Mouse (Mus musculus) retina, postnatal 1 day (tissue): ENCODE measurements at regions not wholly inside any gene's neighbourhood (a gene's known extent, or its start where the extent isn't known, plus 50 kb on each side); places are given as distances from the start of the nearest gene placed in this dataset.

ENCODE experiments used
- DNase-seq: peaks from one replicate; pipeline ENCODE4 v3.0.0-alpha.2; 2012

GRCm38 (mm10) chr8:49631286-49631685 is 787.5 kb upstream of the Tenm3 start:
- DNase-seq, result no peak

DNA sequence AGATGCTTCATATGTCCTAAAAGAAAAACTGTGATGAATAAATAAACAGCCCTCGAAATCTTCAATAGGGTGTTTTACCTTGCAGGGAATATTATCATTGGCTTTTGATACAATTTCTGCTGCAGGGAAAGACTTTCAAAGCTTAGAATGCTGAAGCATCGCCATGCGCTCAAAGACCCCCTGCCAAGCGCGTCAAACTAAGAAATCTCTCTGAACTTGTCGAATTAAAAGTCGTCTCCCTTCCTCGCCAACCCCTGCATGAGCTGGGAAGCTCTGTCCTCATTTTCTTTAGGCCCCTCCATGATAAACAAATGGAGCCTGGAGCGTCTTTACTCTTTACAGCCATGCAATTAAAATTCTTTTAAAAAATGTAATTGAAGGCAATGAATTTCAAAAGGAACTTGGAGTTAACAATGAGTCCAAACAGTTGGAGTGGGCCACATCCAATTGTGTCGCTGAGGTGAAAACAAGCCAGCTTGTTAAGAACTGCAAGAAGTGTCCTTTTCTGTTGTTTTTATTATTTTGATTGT is 784.3 kb upstream of the Tenm3 start:
- DNase-seq, result peak; percentile 57

DNA sequence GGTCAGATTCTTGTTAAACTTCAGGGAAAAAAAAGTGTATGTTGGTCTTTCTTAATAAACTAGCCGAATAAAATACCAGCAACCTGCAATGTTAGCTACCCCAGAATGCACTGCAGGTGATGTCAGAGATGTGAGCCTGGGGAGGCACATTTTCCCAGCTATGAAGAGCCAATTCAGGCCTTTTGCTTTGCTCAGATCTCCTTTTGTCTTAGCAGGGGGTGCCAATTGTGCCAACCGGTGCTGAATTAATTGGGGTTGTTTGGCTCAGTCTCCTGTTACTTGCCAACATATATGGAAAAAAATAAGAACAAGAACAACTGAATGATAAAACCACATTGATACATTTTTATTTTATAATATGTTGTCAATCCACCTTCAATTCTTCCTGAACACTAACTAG is 751.8 kb upstream of the Tenm3 start:
- DNase-seq, result peak; percentile 32

DNA sequence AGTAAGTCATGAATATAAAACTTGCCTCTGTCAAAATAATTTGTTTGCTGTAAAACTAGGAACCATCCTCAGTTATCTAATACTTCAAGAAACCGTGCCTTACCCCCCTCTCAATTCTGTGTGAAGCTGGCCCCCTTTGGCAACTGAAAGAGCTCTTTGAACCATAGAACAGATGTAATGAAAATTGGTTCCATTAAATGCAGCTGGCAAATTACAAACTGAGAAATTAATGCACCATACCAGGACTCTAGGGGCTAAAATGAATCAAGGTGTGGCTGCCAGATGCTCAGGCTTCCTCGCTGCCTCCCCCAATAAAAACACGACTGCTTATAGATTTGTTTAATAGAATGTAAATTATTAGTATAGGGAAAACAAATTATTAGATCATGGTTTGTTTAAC is 723.7 kb upstream of the Tenm3 start:
- no peak for DNase-seq

DNA sequence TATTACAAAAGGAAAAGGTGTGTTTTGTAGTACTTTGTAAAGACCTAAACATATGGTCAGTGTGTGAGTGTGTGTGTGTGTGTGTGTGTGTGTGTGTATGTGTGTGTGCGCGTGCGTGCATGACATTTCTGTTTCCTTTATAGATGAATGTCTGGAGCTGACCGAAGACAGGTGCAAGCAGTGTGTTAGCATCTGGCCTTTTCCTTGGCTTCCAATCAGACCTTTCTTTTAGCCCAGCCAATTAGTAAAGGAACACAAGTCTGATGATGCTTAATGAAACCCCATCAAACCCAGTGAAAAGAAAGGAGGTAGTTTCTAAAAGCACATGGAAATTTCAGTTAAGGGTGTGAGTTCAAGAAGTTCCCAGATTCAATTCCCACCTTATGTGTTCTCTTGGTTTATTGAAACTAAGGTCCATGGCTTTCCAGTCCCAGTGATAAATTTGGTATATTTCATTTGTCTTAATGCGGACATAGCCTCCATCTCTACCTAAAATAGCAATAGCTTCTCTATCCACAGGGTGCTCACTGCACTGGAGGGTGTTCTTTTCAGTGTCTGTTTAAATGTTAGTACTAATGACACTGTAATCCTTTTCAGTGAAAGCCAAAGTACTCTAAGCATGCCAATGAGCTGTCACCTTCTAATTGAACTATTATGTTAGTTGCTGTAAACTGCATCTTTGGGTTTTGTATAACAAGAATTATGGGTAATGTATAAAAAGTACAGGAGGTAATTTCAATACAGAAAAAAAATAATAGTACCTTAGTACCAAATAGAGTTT is 719.9 kb upstream of the Tenm3 start:
- no peak for DNase-seq

- no peak for DNase-seq
Measured at GRCm38 (mm10) chr8:49562976-49563375, 719.2 kb upstream of the Tenm3 start.

GRCm38 (mm10) chr8:49555724-49556457 is 712.1 kb upstream of the Tenm3 start:
- DNase-seq, result no peak

DNA sequence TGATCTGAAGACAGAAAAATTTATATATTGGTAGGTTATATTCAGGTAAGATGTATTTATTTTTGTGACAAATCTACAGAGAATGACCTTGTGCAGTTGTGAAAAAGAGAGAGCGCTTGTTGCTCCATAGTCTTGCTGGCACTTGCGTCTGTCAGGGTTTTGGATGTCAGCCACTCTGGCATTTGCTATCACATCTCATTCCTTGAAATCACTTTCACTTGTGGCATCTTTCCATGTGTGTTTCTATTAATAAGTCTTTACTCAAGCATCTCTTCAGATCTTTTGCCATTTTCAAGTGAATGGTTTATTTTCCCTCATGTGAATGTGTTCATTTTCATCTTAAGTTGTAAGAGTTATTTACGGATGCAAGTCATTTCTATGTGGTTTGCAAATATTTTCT is 709.4 kb upstream of the Tenm3 start:
- no peak for DNase-seq

- no peak for DNase-seq
Measured at GRCm38 (mm10) chr8:49543321-49543720, 699.6 kb upstream of the Tenm3 start.

DNA sequence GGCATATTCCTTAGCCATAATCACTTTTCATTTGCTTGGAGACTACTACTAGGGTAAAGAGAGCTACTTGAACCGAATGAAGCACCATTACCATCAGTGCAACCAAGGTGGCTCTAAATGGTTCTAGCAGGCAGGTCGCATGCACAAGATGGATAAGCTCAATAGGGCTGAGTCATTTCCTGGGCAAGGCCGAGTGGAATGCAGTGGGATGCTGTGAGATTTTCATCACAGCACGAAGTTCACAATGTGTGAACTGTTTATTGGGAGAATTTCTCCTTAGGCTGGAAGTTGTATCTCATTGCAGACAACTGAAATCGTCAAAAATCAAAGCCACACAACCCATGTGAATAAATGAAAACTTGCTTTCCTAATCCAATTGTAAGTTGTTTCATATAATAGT is 697.6 kb upstream of the Tenm3 start:
- no peak for DNase-seq

DNA sequence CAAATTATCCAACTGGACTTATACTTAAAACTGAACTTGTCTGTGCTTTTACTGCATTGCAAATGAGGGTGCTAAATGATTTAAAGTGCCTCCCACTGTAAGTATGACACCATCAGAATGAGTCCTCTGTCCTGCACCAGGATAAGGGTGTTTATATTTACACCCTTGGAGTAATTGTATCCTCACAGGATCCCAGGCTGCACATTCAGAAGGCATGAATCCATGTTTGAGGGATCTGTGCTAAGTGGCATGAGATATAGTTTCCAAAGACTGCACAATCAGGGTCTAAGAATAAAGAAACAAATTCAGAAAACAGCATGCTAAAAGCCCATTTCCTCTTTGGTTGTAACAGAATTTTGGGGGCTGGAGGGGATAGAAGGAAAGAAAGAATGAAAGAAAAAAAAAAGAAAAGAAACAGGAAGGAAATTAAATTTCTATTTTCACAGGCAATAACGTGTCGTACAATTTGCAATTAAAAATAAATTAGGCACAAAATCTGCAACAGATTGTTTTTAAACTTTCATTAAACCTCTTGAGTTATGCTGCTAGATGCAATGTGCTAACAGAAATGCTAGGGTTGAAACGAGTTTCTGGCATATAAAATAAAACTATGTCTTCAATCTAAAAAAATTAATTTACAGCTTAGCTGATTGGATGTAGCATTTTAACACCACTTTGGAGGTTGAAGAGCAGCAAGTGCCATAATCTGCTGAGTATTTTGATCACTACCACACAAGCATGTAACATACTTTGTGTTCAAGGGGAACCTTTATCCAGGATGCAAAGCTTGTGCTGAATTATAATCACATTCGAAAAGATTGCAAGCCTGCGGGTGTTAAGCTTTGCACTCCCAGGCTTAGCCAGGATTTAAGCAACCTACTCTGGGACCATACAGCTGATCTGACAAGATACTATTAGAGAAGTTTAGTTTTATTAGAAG is 689.9 kb upstream of the Tenm3 start:
- no peak for DNase-seq

DNA sequence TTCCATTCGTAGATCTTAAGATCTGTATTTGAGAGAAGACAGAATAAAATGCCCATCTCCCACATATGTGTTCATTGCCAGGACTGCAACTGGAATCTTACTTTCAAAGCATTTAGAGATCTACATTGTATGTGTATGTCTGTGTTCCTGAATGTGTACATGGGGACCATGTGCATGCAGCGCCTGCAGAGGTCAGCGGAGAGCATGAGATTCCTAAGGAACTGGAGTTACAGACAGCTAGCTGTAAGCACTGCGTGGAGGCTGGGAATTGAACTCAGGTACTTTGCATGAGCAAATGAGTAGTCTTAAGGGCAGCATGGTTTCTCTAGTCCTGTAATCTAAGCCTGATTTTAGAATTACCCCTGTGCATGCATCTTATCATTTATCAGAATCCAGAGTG is 685.5 kb upstream of the Tenm3 start:
- peak; percentile 28 for DNase-seq

- peak; percentile 35 for DNase-seq
Measured at GRCm38 (mm10) chr8:49492906-49493305, 649.2 kb upstream of the Tenm3 start.

DNA sequence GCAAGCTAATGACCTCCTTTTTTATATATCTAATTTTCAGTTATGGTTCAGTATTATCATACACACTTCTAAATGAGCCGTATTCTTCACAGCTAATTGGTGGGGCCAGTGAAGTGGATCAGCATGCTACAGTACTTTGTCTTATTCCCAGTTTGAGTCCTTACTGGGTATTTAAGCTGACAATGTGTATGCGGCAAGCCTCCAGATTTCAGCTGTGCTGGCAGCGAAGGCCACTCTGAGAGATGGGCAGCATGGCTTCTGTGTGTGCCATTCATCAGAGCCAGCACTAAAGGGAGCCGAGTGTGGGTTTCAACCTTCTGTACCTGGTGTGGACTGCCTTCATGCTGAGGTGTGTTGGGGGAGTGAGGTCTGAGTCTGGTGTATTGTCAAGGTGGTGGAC is 641.5 kb upstream of the Tenm3 start:
- DNase-seq, result peak; percentile 33

- DNase-seq, result peak; percentile 67
Measured at GRCm38 (mm10) chr8:49481476-49481992, 637.8 kb upstream of the Tenm3 start.

DNA sequence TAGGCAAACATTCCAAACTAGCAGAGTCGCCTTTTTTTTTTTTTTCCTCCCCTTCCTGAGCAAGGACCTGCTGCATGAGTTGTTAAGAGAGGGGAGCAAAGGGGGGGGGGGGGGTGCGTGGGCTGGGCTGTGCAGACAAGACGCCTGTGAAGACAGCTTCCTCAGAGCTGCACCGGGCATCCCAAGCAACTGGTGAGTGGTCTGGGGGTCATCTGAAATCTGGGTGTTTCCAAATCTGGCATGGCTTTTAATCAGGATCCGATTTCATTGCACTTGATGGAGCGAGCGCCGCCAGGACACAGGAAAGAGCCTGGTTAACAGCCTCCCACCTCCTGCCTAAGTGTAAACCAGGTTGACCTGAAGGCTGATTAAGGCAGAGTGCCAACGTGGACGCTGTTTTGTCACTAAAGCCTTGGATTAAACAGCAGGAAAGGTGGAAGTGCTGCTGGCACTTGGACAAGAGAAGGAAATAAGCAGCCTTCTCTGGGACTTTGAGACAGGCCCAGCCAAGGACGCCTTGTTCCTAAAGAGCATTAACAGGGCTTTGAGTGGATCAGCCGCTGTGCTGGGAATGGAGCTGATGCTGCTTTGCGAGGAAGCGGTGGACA is 622.3 kb upstream of the Tenm3 start:
- peak; percentile 53 for DNase-seq

- DNase-seq, result peak; percentile 37
Measured at GRCm38 (mm10) chr8:49465070-49465469, 621.3 kb upstream of the Tenm3 start.

GRCm38 (mm10) chr8:49462602-49463001 is 618.9 kb upstream of the Tenm3 start:
- no peak for DNase-seq

DNA sequence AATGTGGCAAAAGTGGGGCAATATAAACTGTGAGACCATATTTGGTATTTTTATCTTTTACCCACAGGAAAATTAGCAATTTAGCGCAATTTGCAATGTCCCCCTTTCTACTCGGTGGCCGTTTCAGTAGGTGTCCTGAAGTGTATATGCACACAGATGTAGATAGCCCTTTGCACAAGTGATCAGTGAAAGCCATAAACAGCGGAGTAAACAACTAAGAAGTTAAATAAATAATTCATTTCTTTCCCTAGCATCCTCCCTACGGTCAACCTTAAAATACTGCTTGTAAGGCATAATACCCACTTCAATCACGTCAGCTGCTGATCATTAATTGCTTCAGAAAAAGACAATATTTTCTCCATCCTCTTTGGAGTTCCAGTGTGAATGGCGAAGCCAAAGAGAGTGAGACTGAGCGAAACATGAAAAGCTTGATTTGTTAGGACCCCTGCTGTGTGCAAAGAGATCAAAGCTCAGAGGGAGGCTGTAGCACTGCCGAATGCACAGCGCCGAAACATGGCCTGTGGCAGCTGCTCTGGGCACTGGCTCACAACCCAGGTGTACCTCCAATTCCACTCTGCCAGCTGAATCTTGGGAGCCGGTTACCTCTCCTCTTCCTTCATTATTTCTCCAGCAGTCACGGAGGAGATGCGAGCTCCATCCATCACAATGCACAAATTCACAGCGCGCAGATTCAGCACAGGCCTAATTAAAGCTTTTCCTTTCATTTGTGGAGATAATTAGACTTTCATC is 618.1 kb upstream of the Tenm3 start:
- peak; percentile 90 for DNase-seq

GRCm38 (mm10) chr8:49445444-49445843 is 601.7 kb upstream of the Tenm3 start:
- DNase-seq, result peak; percentile 64

DNA sequence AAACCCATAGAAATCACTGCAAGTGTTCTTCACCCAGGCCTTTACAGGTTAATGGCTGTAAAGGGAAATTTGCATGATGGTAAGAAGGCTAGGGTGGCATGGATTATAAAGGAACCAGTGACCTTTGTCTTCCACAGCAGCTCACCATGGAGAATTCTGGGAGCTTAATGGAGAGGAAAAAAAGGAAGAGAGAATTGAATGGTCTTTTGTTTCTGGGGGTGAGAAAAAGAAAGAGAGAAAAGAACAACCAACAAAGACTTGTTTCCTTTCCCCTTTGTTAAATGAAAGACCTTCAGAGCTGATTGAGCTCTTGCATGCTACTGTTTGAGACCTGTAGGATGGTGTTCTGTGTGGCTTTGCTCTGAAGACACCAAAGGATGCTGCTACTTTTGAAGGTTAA is 597.5 kb upstream of the Tenm3 start:
- DNase-seq, result peak; percentile 36

GRCm38 (mm10) chr8:49396519-49396918 is 552.8 kb upstream of the Tenm3 start:
- DNase-seq, result no peak
